Mouse (Mus musculus) limb, embryonic 13.5 days (tissue): ENCODE results near the gene Gm21738. TPM values are rescaled to one million over a fixed set of nuclear protein-coding genes. Genes with fewer than 3 reads are reported as not detected.
"Not testable (repeated sequence)": the region's sequence is repeated elsewhere in the genome, so short reads cannot be mapped to it uniquely, and the experiment has no call there.

Experiments
- ATAC-seq: fragments of 200-750 bp; cut with Nextera tagmentation; 2 replicates; pipeline ENCODE4 v1.8.0; 2017; ENCODE audit warnings: low read depth, moderate number of reproducible peaks, moderate TSS enrichment; ENCODE audit not compliant: low FRiP score
- H3K27ac ChIP-seq: fragments of 300-500 bp; sonication (generic); 2 replicates; pipeline ENCODE4 v1.5.1; 2015; ENCODE audit warnings: inconsistent platforms, mild to moderate bottlenecking, moderate library complexity
- H3K27me3 ChIP-seq: fragments of 300-500 bp; sonication (generic); 2 replicates; pipeline ENCODE4 v1.6.1; 2015; ENCODE audit warnings: mild to moderate bottlenecking, inconsistent platforms
- H3K36me3 ChIP-seq: fragments of 300-500 bp; sonication (generic); 2 replicates; pipeline ENCODE4 v1.6.1; 2015; ENCODE audit warnings: inconsistent platforms, mild to moderate bottlenecking, moderate library complexity
- H3K4me1 ChIP-seq: fragments of 300-500 bp; sonication (generic); 2 replicates; pipeline ENCODE4 v1.6.1; 2015; ENCODE audit warnings: inconsistent platforms
- H3K4me2 ChIP-seq: fragments of 300-500 bp; sonication (generic); replicated peaks from 2 replicates; pipeline ENCODE4 v1.6.1; 2015; ENCODE audit warnings: inconsistent platforms, mild to moderate bottlenecking, moderate library complexity
- H3K4me3 ChIP-seq: fragments of 300-500 bp; sonication (generic); 2 replicates; pipeline ENCODE4 v1.5.1; 2015; ENCODE audit warnings: moderate library complexity, mild to moderate bottlenecking, inconsistent platforms
- H3K9ac ChIP-seq: fragments of 300-500 bp; sonication (generic); 2 replicates; pipeline ENCODE4 v1.6.1; 2015; ENCODE audit warnings: mild to moderate bottlenecking, inconsistent platforms
- H3K9me3 ChIP-seq: fragments of 300-500 bp; sonication (generic); 2 replicates; pipeline ENCODE4 v1.6.1; 2016; ENCODE audit warnings: inconsistent platforms
- WGBS: fragments of 180-500 bp; shearing (Covaris S2); methylation state at CpG from one replicate; pipeline ENCODE4 v1.1.7; 2015; 5-methylcytosine and 5-hydroxymethylcytosine counted together
- polyA plus RNA-seq: library from polyadenylated mRNA; unstranded; fragments of >200 nt; fragmentation: Nextera tagmentation; extraction: Ambion mirVana; gene quantifications from 2 replicates; pipeline ENCODE4 v1.2.1, GENCODE M21; 2015

The Gm21738 gene
- 0.72 TPM in 1 of 2 replicates, not detected in the other for polyA plus RNA-seq

DNA sequence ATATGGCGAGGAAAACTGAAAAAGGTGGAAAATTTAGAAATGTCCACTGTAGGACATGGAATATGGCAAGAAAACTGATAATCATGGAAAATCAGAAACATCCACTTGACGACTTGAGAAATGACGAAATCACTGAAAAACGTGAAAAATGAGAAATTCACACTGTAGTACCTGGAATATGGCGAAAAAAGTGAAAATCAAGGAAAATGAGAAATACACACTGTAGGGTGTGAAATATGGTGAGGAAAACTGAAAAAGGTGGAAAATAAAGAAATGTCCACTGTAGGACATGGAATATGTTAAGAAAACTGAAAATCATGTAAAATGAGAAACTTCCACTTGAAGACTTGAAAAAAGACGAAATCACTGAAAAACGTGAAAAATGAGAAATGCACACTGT, at the start of gene Gm21738:
Gene Gm21738, minus strand, starts transcription at position 101 of the 400 bp plus-strand sequence.
- not testable (repeated sequence) for H3K27ac ChIP-seq, H3K36me3 ChIP-seq, H3K4me3 ChIP-seq, H3K4me1 ChIP-seq, ATAC-seq, H3K27me3 ChIP-seq, H3K9me3 ChIP-seq, H3K4me2 ChIP-seq, H3K9ac ChIP-seq
- 78% methylated on average over 7 of the region's 7 CpGs for WGBS

DNA sequence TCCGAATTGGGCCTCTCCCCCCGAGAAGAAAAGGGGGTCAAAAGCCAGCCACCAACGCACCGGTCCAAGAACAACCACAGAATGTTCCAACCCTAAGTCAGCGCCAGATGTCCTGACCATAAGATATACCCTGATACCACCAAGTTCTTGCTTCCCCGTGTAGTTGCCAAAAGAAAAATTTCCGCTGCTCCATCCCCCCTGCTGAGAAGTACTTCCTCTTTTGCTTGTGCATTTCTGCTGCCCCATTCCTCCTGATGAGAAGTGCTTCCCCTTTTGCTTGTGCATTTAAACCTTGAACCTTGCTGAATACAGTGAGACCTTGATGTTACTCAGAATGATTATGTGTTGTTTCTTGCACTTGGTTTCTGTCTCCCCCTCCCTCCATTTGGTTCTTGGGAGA, 35.0 kb downstream of the Gm21738 start:
- H3K4me2 ChIP-seq, H3K27me3 ChIP-seq, H3K36me3 ChIP-seq, H3K9ac ChIP-seq, H3K4me1 ChIP-seq, H3K27ac ChIP-seq, ATAC-seq, H3K4me3 ChIP-seq: not testable (repeated sequence)
- 75% methylated on average over 7 of the region's 7 CpGs for WGBS
- peaks cover 13% of the 10 kb centered on the region; the same call in 1 of the 2 replicates for H3K9me3 ChIP-seq

Other genes starting within 250 kb of the Gm21738 start
- not detected in 2 replicates for gene Gm2244, start 131.0 kb upstream of the Gm21738 start, polyA plus RNA-seq
- gene Gm2237, start 166.2 kb upstream of the Gm21738 start, polyA plus RNA-seq: 2.4 and 3.5 TPM in 2 replicates
- not detected in 2 replicates for gene Gm5458, start 183.7 kb upstream of the Gm21738 start, polyA plus RNA-seq